24 mouse cellular contexts compared by ENCODE assay signal in genomic region chr5:76525066-76525465, GRCm38 (mm10). TPM values are rescaled to one million over a fixed set of nuclear protein-coding genes. Genes with fewer than 3 reads are reported as not detected.
DNase-seq lines count a peak whose midpoint lies in the region; ATAC-seq lines count a peak whose summit lies in the region.
"Had no signal": no experiment of that assay in that cellular context is flagged by ENCODE, and none has a peak within 500 bp of the region (broad histone marks: within the 10 kb centered on the region; RNA-seq: fewer than 3 reads in every experiment).

No protein-coding gene starts in this region.

- H3K36me3 ChIP-seq in heart, embryonic 11.5 days (ENCODE audit: control insufficient read depth, insufficient read depth, low read length) = no peaks in the 10 kb centered on the region
- H3K36me3 ChIP-seq: embryonic facial prominence, embryonic 12.5 days; G1E; lung, embryonic 15.5 days; neural tube, embryonic 12.5 days had no signal

- no peak overlapping the region for H3K4me2 ChIP-seq in heart, embryonic 11.5 days
- H3K4me2 ChIP-seq: embryonic facial prominence, embryonic 12.5 days; liver, embryonic 11.5 days; lung, embryonic 15.5 days; neural tube, embryonic 12.5 days had no signal

- no peak overlapping the region for H3K27ac ChIP-seq in heart, embryonic 11.5 days (ENCODE audit: low read depth, low read length)
- H3K27ac ChIP-seq: embryonic facial prominence, embryonic 12.5 days; hindbrain, postnatal 0 days; layer of hippocampus, adult 2 months; lung, embryonic 15.5 days; neural tube, embryonic 12.5 days had no signal

- H3K4me3 ChIP-seq in heart, embryonic 11.5 days (ENCODE audit: low read depth, low read length) = no peak overlapping the region
- H3K4me3 ChIP-seq: embryonic facial prominence, embryonic 12.5 days; layer of hippocampus, adult 2 months; lung, embryonic 15.5 days; neural tube, embryonic 12.5 days had no signal

- no peak for ATAC-seq in heart, embryonic 11.5 days (replicated peaks; ENCODE audit: insufficient number of reproducible peaks, low FRiP score, low TSS enrichment)
- ATAC-seq in granulocyte monocyte progenitor cell, adult 5-6 weeks (replicated peaks; ENCODE audit: poor library complexity, severe bottlenecking) = 0 out of 2 replicates have a peak, but pooled peaks have one; percentile 6
- ATAC-seq: hindbrain, postnatal 0 days had no signal

- H3K4me1 ChIP-seq in heart, embryonic 11.5 days (ENCODE audit: control insufficient read depth, insufficient read depth, low read length) = peaks cover 3% of the 10 kb centered on the region; the same call in 1 of the 2 replicates

- 59% methylated on average over 4 of the region's 4 CpGs for WGBS in heart, embryonic 11.5 days (ENCODE audit: insufficient replicate concordance)

- no peak overlapping the region for H3K9ac ChIP-seq in heart, embryonic 11.5 days (ENCODE audit: low read depth, low read length)
- H3K9ac ChIP-seq: embryonic facial prominence, embryonic 12.5 days; lung, embryonic 15.5 days; neural tube, embryonic 12.5 days had no signal

- H3K9me3 ChIP-seq in heart, embryonic 11.5 days (replicated peaks; ENCODE audit: control insufficient read depth, low read length) = no peaks in the 10 kb centered on the region
- H3K9me3 ChIP-seq: embryonic facial prominence, embryonic 12.5 days; G1E; lung, embryonic 15.5 days; neural tube, embryonic 12.5 days had no signal

- DNase-seq in heart, adult 11 months = peak; percentile 75
- DNase-seq in 416B (ENCODE audit: low read depth) (peak; percentile 58), MEL-GATA-1-ER (ENCODE audit: extremely low read depth, low read depth) (peak; percentile 27)
- no peak for DNase-seq in embryo, embryonic 9.5 days (ENCODE audit: extremely low spot score)
- no peak for DNase-seq in frontal cortex, postnatal 10 days (ENCODE audit: low spot score in 2 of 2)
- DNase-seq: cerebellum, adult 8-10 months; gastrocnemius, postnatal 10 days; heart, postnatal 14 days; kidney, adult 18-20 months; kidney, postnatal 10 days had no signal

- no peaks in the 10 kb centered on the region for H3K27me3 ChIP-seq in heart, embryonic 11.5 days (ENCODE audit: control insufficient read depth, insufficient read depth, low read length)
- H3K27me3 ChIP-seq: embryonic facial prominence, embryonic 12.5 days; lung, embryonic 15.5 days; neural tube, embryonic 12.5 days had no signal

RNA-seq across cellular contexts. Expression of gene Exoc1, which starts 4.0 kb away (rescaled TPM):
- polyA plus RNA-seq in heart, embryonic 11.5 days (2014; fragmentation: Nextera tagmentation; extraction: Ambion mirVana) = 29.1 and 30.6 TPM in 2 replicates
- 40.9 and 87.9 TPM in 2 replicates for total RNA-seq in granulocyte monocyte progenitor cell, adult 5-6 weeks (2014; fragmentation: Nextera tagmentation)
- total RNA-seq in granulocyte monocyte progenitor cell, adult 5-6 weeks (2017) = 49.0 and 50.1 TPM in 2 replicates

RNA-seq across cellular contexts. Expression of gene Gm7271, which starts 41.2 kb away (rescaled TPM):
- not detected in 2 replicates for polyA plus RNA-seq in heart, embryonic 11.5 days (2014; fragmentation: Nextera tagmentation; extraction: Ambion mirVana)
- not detected in 2 replicates for total RNA-seq in granulocyte monocyte progenitor cell, adult 5-6 weeks (2014; fragmentation: Nextera tagmentation)
- total RNA-seq in granulocyte monocyte progenitor cell, adult 5-6 weeks (2017) = not detected in 2 replicates
- total RNA-seq: common myeloid progenitor, adult 5-6 weeks; G1E; gastrocnemius, postnatal 10 days; heart, postnatal 14 days; hindbrain, postnatal 0 days; layer of hippocampus, adult 2 months; left cerebral cortex, postnatal 36 days; megakaryocyte-erythroid progenitor cell, adult 5-6 weeks; monocyte, adult 5-6 weeks had no signal
- polyA plus RNA-seq: G1E; liver, embryonic 11.5 days; lung, embryonic 15.5 days; stomach, embryonic 14.5 days had no signal

Comparison
In these comparisons a context has a peak if more than half of its experiments do, and no peak if none do; other contexts are left out.
1. DNase-seq: peak in heart, adult 11 months (single experiment), 416B (single experiment) and MEL-GATA-1-ER (single experiment); none in embryo, embryonic 9.5 days (single experiment) and frontal cortex, postnatal 10 days (0 of 2).